ENCODE assay signal across 31 mouse cellular contexts in genomic region chr2:77487151-77487550, GRCm38 (mm10).
"Had no signal": no experiment of that assay in that cellular context is flagged by ENCODE, and none has a peak within 500 bp of the region (broad histone marks: within the 10 kb centered on the region; RNA-seq: fewer than 3 reads in every experiment).

No protein-coding gene starts in this region.

- H3K4me2 ChIP-seq: limb, embryonic 12.5 days; limb, embryonic 13.5 days; limb, embryonic 15.5 days; liver, embryonic 11.5 days; liver, embryonic 12.5 days; liver, embryonic 13.5 days; liver, embryonic 15.5 days; lung, embryonic 14.5 days; lung, embryonic 15.5 days; midbrain, embryonic 11.5 days; midbrain, embryonic 12.5 days; midbrain, embryonic 13.5 days; midbrain, embryonic 15.5 days; neural tube, embryonic 12.5 days had no signal

- H3K9ac ChIP-seq: limb, embryonic 12.5 days; limb, embryonic 13.5 days; limb, embryonic 15.5 days; liver, embryonic 12.5 days; liver, embryonic 13.5 days; liver, embryonic 14.5 days; liver, embryonic 15.5 days; liver, postnatal 0 days; lung, embryonic 14.5 days; lung, embryonic 15.5 days; midbrain, embryonic 12.5 days; midbrain, embryonic 13.5 days; midbrain, embryonic 15.5 days; neural tube, embryonic 12.5 days had no signal

- H3K4me1 ChIP-seq: limb, embryonic 10.5 days; limb, embryonic 12.5 days; limb, embryonic 13.5 days; limb, embryonic 15.5 days; liver, embryonic 12.5 days; liver, embryonic 13.5 days; liver, embryonic 15.5 days; megakaryocyte, embryonic 14.5 days; midbrain, embryonic 10.5 days; midbrain, embryonic 12.5 days; midbrain, embryonic 13.5 days; midbrain, embryonic 15.5 days; neural tube, embryonic 12.5 days had no signal

- ATAC-seq: liver, embryonic 12.5 days; liver, postnatal 0 days; midbrain, embryonic 13.5 days; midbrain, embryonic 15.5 days; midbrain, embryonic 16.5 days had no signal

- DNase-seq: left cerebral cortex, postnatal 4 days; liver; liver, embryonic 13.5 days; liver, postnatal 0 days; lung, adult 18-20 months; lung, adult 2 months; lung, embryonic 14.5 days; lung, postnatal 10 days; lung, postnatal 14 days; lung, postnatal 36 days; lung, postnatal 4 days; midbrain, embryonic 14.5 days had no signal

- H3K4me3 ChIP-seq: limb, embryonic 10.5 days; limb, embryonic 12.5 days; limb, embryonic 13.5 days; limb, embryonic 15.5 days; liver, embryonic 12.5 days; liver, embryonic 13.5 days; liver, embryonic 15.5 days; lung, embryonic 15.5 days; megakaryocyte, embryonic 14.5 days; midbrain, embryonic 10.5 days; midbrain, embryonic 12.5 days; midbrain, embryonic 13.5 days; midbrain, embryonic 15.5 days; myocyte; neural tube, embryonic 12.5 days had no signal

- H3K36me3 ChIP-seq: limb, embryonic 10.5 days; limb, embryonic 12.5 days; limb, embryonic 13.5 days; limb, embryonic 15.5 days; liver, embryonic 12.5 days; liver, embryonic 13.5 days; liver, embryonic 15.5 days; lung, embryonic 15.5 days; midbrain, embryonic 10.5 days; midbrain, embryonic 12.5 days; midbrain, embryonic 13.5 days; midbrain, embryonic 15.5 days; neural tube, embryonic 12.5 days had no signal

- H3K27me3 ChIP-seq: limb, embryonic 12.5 days; limb, embryonic 13.5 days; limb, embryonic 15.5 days; liver, embryonic 12.5 days; liver, embryonic 13.5 days; liver, embryonic 15.5 days; lung, embryonic 15.5 days; megakaryocyte, embryonic 14.5 days; midbrain, embryonic 12.5 days; midbrain, embryonic 13.5 days; midbrain, embryonic 15.5 days; neural tube, embryonic 12.5 days had no signal

- H3K9me3 ChIP-seq: limb, embryonic 10.5 days; limb, embryonic 12.5 days; limb, embryonic 13.5 days; limb, embryonic 15.5 days; liver, embryonic 12.5 days; liver, embryonic 13.5 days; liver, embryonic 15.5 days; lung, embryonic 15.5 days; midbrain, embryonic 10.5 days; midbrain, embryonic 12.5 days; midbrain, embryonic 13.5 days; midbrain, embryonic 15.5 days; neural tube, embryonic 12.5 days had no signal

- H3K27ac ChIP-seq: limb, embryonic 10.5 days; limb, embryonic 12.5 days; limb, embryonic 13.5 days; limb, embryonic 15.5 days; liver, embryonic 12.5 days; liver, embryonic 13.5 days; liver, embryonic 14.5 days; liver, embryonic 15.5 days; lung, embryonic 15.5 days; macrophage; midbrain, embryonic 10.5 days; midbrain, embryonic 12.5 days; midbrain, embryonic 13.5 days; midbrain, embryonic 15.5 days; neural tube, embryonic 12.5 days had no signal
